Mouse (Mus musculus) MEL (cell line): ENCODE results near the gene Ncf2. TPM values are rescaled to one million over a fixed set of nuclear protein-coding genes. Genes with fewer than 3 reads are reported as not detected.

Experiments used
- DNase-seq: peaks from one replicate; pipeline ENCODE4 v3.0.0; 2011; ENCODE audit warnings: low read depth, low spot score
- H3K27ac ChIP-seq: 2 replicates; pipeline ENCODE4 v1.5.1; 2012; ENCODE audit warnings: low read depth, mild to moderate bottlenecking, control low read depth, low read length, moderate library complexity; ENCODE audit not compliant: control insufficient read depth
- H3K27me3 ChIP-seq, 2 experiments: fragments of 150-350 bp in 1 of 2; sonication (generic) in 1 of 2; 2 replicates each; pipeline ENCODE4 v1.6.1; 2012; ENCODE audit warnings: low read length in 2 of 2, mild to moderate bottlenecking in 2 of 2, improper control_type of control experiment in 1 of 2, moderate library complexity in 1 of 2; ENCODE audit not compliant: insufficient read depth in 2 of 2, control insufficient read depth in 1 of 2
- H3K36me3 ChIP-seq, 2 experiments: 2 replicates each; pipeline ENCODE4 v1.6.1; 2012 to 2014; ENCODE audit warnings: low read length in 2 of 2, improper control_type of control experiment in 1 of 2, inconsistent platforms in 1 of 2, mild to moderate bottlenecking in 1 of 2; ENCODE audit not compliant: insufficient read depth in 2 of 2, control insufficient read depth in 1 of 2
- H3K4me1 ChIP-seq, 2 experiments: fragments of 150-350 bp in 1 of 2; sonication (generic) in 1 of 2; 2 replicates each; pipeline ENCODE4 v1.6.1; 2012; ENCODE audit warnings: low read length in 2 of 2, improper control_type of control experiment in 1 of 2, mild to moderate bottlenecking in 1 of 2; ENCODE audit not compliant: insufficient read depth in 2 of 2, control insufficient read depth in 1 of 2
- H3K4me3 ChIP-seq, 2 experiments: fragments of 150-350 bp in 1 of 2; sonication (generic) in 1 of 2; 2 replicates each; pipeline ENCODE4 v1.5.1; 2012; ENCODE audit warnings: low read depth in 2 of 2, low read length in 2 of 2, mild to moderate bottlenecking in 2 of 2, moderate library complexity in 2 of 2, control low read depth in 1 of 2, improper control_type of control experiment in 1 of 2; ENCODE audit not compliant: control insufficient read depth in 1 of 2, insufficient read depth in 1 of 2
- H3K79me2 ChIP-seq: 2 replicates; pipeline ENCODE4 v1.6.1; 2012; ENCODE audit warnings: mild to moderate bottlenecking, low read length, moderate library complexity; ENCODE audit not compliant: control insufficient read depth, poor library complexity, insufficient read depth
- H3K9ac ChIP-seq: 2 replicates; pipeline ENCODE4 v1.6.1; 2012; ENCODE audit warnings: low read depth, mild to moderate bottlenecking, control low read depth, low read length, moderate library complexity; ENCODE audit not compliant: control insufficient read depth, poor library complexity, severe bottlenecking
- H3K9me3 ChIP-seq: fragments of 150-350 bp; sonication (generic); replicated peaks from 2 replicates; pipeline ENCODE4 v1.6.1; 2012; ENCODE audit warnings: mild to moderate bottlenecking, low read length, improper control_type of control experiment, moderate library complexity; ENCODE audit not compliant: insufficient read depth
- BHLHE40 ChIP-seq: IDR thresholded peaks from 2 replicates; pipeline ENCODE4 v1.6.1; 2012; ENCODE audit warnings: low read depth, mild to moderate bottlenecking, inconsistent platforms, low read length, improper control_type of control experiment, borderline replicate concordance
- CTCF ChIP-seq, 3 experiments: IDR thresholded peaks in 2 of 3; conservative IDR thresholded peaks in 1 of 3; 2 replicates each; pipeline ENCODE4 v1.5.1; 2011 to 2012; ENCODE audit warnings: low read length in 3 of 3, low read depth in 2 of 3, mild to moderate bottlenecking in 2 of 3, improper control_type of control experiment in 1 of 3, inconsistent platforms in 1 of 3, mixed read lengths in 1 of 3, moderate library complexity in 1 of 3; ENCODE audit not compliant: control insufficient read depth in 1 of 3, insufficient read depth in 1 of 3, poor library complexity in 1 of 3, severe bottlenecking in 1 of 3
- E2F4 ChIP-seq: IDR thresholded peaks from 2 replicates; pipeline ENCODE4 v1.6.1; 2011; ENCODE audit warnings: low read depth, low read length, improper control_type of control experiment, borderline replicate concordance
- ELF1 ChIP-seq: IDR thresholded peaks from 2 replicates; pipeline ENCODE4 v1.6.1; 2014; ENCODE audit warnings: low read depth, mild to moderate bottlenecking, inconsistent platforms, low read length, improper control_type of control experiment, moderate library complexity
- EP300 ChIP-seq, 2 experiments: IDR thresholded peaks; 2 replicates each; pipeline ENCODE4 v1.6.1; 2011; ENCODE audit warnings: improper control_type of control experiment in 2 of 2, low read length in 2 of 2, low read depth in 1 of 2, mild to moderate bottlenecking in 1 of 2
- ETS1 ChIP-seq: IDR thresholded peaks from 2 replicates; pipeline ENCODE4 v1.6.1; 2012; ENCODE audit warnings: low read depth, mild to moderate bottlenecking, inconsistent platforms, low read length, improper control_type of control experiment, moderate library complexity
- GABPA ChIP-seq: IDR thresholded peaks from 2 replicates; pipeline ENCODE4 v1.6.1; 2012; ENCODE audit warnings: low read depth, mild to moderate bottlenecking, inconsistent platforms, low read length, improper control_type of control experiment, moderate library complexity
- GATA1 ChIP-seq: IDR thresholded peaks from 2 replicates; pipeline ENCODE4 v1.6.1; 2011; ENCODE audit warnings: low read depth, low read length, improper control_type of control experiment
- HCFC1 ChIP-seq: IDR thresholded peaks from 2 replicates; pipeline ENCODE4 v1.6.1; 2012; ENCODE audit warnings: low read depth, mild to moderate bottlenecking, inconsistent platforms, low read length, improper control_type of control experiment, moderate library complexity
- JUND ChIP-seq: IDR thresholded peaks from 2 replicates; pipeline ENCODE4 v1.6.1; 2011; ENCODE audit warnings: low read depth, mild to moderate bottlenecking, improper control_type of control experiment, low read length
- KAT2A ChIP-seq: conservative IDR thresholded peaks from 2 replicates; pipeline ENCODE4 v1.6.1; 2012; ENCODE audit warnings: low read depth, low read length, improper control_type of control experiment, inconsistent platforms
- MAFK ChIP-seq: IDR thresholded peaks from 2 replicates; pipeline ENCODE4 v1.6.1; 2011; ENCODE audit warnings: low read depth, mild to moderate bottlenecking, low read length, improper control_type of control experiment, borderline replicate concordance
- MAZ ChIP-seq: IDR thresholded peaks from 2 replicates; pipeline ENCODE4 v1.6.1; 2012; ENCODE audit warnings: low read depth, mild to moderate bottlenecking, inconsistent platforms, low read length, improper control_type of control experiment
- MXI1 ChIP-seq: IDR thresholded peaks from 2 replicates; pipeline ENCODE4 v1.6.1; 2011; ENCODE audit warnings: mild to moderate bottlenecking, low read depth, low read length, improper control_type of control experiment
- NELFE ChIP-seq: IDR thresholded peaks from 2 replicates; pipeline ENCODE4 v1.6.1; 2011; ENCODE audit warnings: low read depth, low read length, improper control_type of control experiment
- POLR2A ChIP-seq, 2 experiments: IDR thresholded peaks; 2 replicates each; pipeline ENCODE4 v1.6.1; 2011 to 2012; ENCODE audit warnings: low read length in 2 of 2, mild to moderate bottlenecking in 2 of 2, control low read depth in 1 of 2, improper control_type of control experiment in 1 of 2, low read depth in 1 of 2, moderate library complexity in 1 of 2; ENCODE audit not compliant: control insufficient read depth in 1 of 2, insufficient read depth in 1 of 2, poor library complexity in 1 of 2
- POLR2AphosphoS2 ChIP-seq: IDR thresholded peaks from 2 replicates; pipeline ENCODE4 v1.6.1; 2011; ENCODE audit warnings: low read length, improper control_type of control experiment
- POLR2AphosphoS5 ChIP-seq: IDR thresholded peaks from 2 replicates; pipeline ENCODE4 v1.6.1; 2012; ENCODE audit warnings: low read depth, borderline replicate concordance, mild to moderate bottlenecking, inconsistent platforms, low read length, moderate library complexity, mixed read lengths
- RCOR1 ChIP-seq: IDR thresholded peaks from 2 replicates; pipeline ENCODE4 v1.6.1; 2012; ENCODE audit warnings: low read depth, mild to moderate bottlenecking, inconsistent platforms, low read length, improper control_type of control experiment
- SIN3A ChIP-seq: IDR thresholded peaks from 2 replicates; pipeline ENCODE4 v1.6.1; 2012; ENCODE audit warnings: low read length, improper control_type of control experiment, inconsistent platforms
- TCF12 ChIP-seq: IDR thresholded peaks from 2 replicates; pipeline ENCODE4 v1.6.1; 2014; ENCODE audit warnings: low read depth, mild to moderate bottlenecking, inconsistent platforms, low read length, improper control_type of control experiment, moderate library complexity
- USF1 ChIP-seq: IDR thresholded peaks from 2 replicates; pipeline ENCODE4 v1.6.1; 2014; ENCODE audit warnings: low read depth, mild to moderate bottlenecking, inconsistent platforms, low read length, improper control_type of control experiment, moderate library complexity
- USF2 ChIP-seq, 2 experiments: IDR thresholded peaks; 2 replicates each; pipeline ENCODE4 v1.6.1; 2011 to 2012; ENCODE audit warnings: improper control_type of control experiment in 2 of 2, low read length in 2 of 2, borderline replicate concordance in 1 of 2, inconsistent platforms in 1 of 2, low read depth in 1 of 2, mild to moderate bottlenecking in 1 of 2; ENCODE audit not compliant: insufficient read depth in 1 of 2
- ZNF384 ChIP-seq: IDR thresholded peaks from 2 replicates; pipeline ENCODE4 v1.6.1; 2012; ENCODE audit warnings: low read depth, mild to moderate bottlenecking, inconsistent platforms, low read length, improper control_type of control experiment
- polyA plus RNA-seq, 2 experiments: library from polyadenylated mRNA; stranded (reverse) in 1 of 2; unstranded in 1 of 2; fragments of >175 nt in 1 of 2; fragments of >200 nt in 1 of 2; gene quantifications; 2 replicates each; pipeline versions ENCODE4 v1.2.1 to v1.2.4; 2012; ENCODE audit warnings: low replicate concordance in 2 of 2, low read depth in 1 of 2; ENCODE audit not compliant: insufficient read length in 2 of 2, insufficient read depth in 1 of 2, missing spikeins in 1 of 2
- total RNA-seq: library from RNA; depleted of rRNA; stranded (reverse); fragments of 300-350 nt; gene quantifications from 2 replicates; pipeline ENCODE4 v1.2.3, GENCODE M21; 2012

The Ncf2 gene
- total and polyA plus RNA-seq, 3 experiments: 41.8 to 49.2 TPM; not detected in 1

DNA sequence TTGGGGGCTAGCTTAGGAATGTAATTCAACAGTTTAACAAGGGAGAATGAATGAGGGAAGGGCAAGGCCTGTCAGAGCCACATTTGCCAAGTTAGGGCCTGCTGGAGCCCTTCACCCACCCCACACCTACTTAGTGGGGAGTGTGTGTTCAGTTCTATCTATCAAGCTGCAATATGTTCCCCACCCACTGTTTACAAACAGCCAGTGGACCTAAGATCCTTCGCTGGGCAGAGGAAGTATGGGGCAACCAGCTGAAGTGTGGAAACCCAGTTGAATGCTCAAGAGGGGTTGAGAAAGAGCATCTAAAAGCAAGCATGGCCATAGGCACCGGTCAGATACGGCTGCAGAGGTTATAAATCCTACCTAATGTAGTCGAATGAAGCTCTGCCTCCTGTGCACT lies 13.0 kb upstream of the Ncf2 start:
- Histone ChIP-seq H3K79me2 (no peaks in the 10 kb centered on the region), H3K27me3 (no peaks in the 10 kb centered on the region), H3K9ac (no peak overlapping the region), H3K4me1 (peaks cover 0 to 11% of the 10 kb centered on the region in 2 experiments; a peak in 2 of 4 replicates), H3K4me3 (no peak overlapping the region), H3K9me3 (no peaks in the 10 kb centered on the region), H3K36me3 (0 out of 4 replicates have a peak, but pooled peaks cover 0 to 2% of the 10 kb centered on the region in 2 experiments), H3K27ac (no peak overlapping the region)
- DNase-seq: no peak
- TF ChIP-seq TCF12: no peak
- no peak for TF ChIP-seq ZNF384
- no peak for TF ChIP-seq ETS1
- TF ChIP-seq JUND: no peak
- TF ChIP-seq MAZ: no peak
- TF ChIP-seq MXI1: no peak
- no peak for TF ChIP-seq ELF1

DNA sequence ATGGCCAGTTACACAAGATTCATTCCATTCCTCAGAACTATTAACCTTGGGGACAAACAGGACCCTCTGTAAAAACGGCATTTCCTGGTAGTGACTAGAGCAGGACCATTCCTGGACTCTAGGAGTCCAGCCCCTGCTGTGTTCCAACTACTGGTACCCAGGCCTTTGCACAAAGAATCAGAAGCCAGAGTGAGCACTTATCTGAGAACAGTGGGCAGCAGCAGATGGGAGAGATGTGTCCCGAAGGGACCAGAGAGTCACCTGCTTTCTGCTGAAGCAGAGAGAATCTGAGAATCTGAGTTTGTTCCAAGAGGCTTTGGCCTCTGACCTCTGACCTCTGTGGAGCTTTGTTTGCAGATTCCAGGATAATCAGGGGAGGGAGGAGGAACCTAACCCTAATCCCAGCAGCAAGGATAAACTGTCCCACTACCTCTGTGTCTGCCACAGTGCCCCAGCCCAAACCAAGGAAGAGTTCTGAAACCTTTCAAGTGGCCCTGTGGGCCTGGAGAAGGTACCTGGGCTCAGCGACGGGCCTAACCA lies 11.8 kb upstream of the Ncf2 start:
- Histone ChIP-seq H3K4me1 (peaks cover 0 to 11% of the 10 kb centered on the region in 2 experiments; a peak in 2 of 4 replicates), H3K27ac (no peak overlapping the region), H3K27me3 (no peaks in the 10 kb centered on the region), H3K36me3 (0 out of 4 replicates have a peak, but pooled peaks cover 0 to 2% of the 10 kb centered on the region in 2 experiments), H3K9ac (no peak overlapping the region), H3K9me3 (no peaks in the 10 kb centered on the region), H3K4me3 (no peak overlapping the region), H3K79me2 (no peaks in the 10 kb centered on the region)
- TF ChIP-seq MXI1 (no peak), CTCF (IDR thresholded peaks at IDR 0.05 in 2 of 3, conservative IDR thresholded peaks at IDR 0.05 in 1 of 3; ENCODE audit: control insufficient read depth in 1 of 3, insufficient read depth in 1 of 3, low read depth in 2 of 3, low read length in 3 of 3, poor library complexity in 1 of 3, severe bottlenecking in 1 of 3) (no peak), SIN3A (no peak), EP300 (IDR thresholded peaks at IDR 0.05; ENCODE audit: low read depth in 1 of 2, low read length in 2 of 2) (no peak), POLR2AphosphoS2 (no peak), USF2 (IDR thresholded peaks at IDR 0.05; ENCODE audit: borderline replicate concordance in 1 of 2, insufficient read depth in 1 of 2, low read depth in 1 of 2, low read length in 2 of 2) (no peak), NELFE (no peak), HCFC1 (no peak), GATA1 (no peak), POLR2A (IDR thresholded peaks at IDR 0.05; ENCODE audit: control insufficient read depth in 1 of 2, insufficient read depth in 1 of 2, low read depth in 1 of 2, low read length in 2 of 2, poor library complexity in 1 of 2) (no peak), BHLHE40 (no peak), MAFK (no peak), GABPA (no peak), POLR2AphosphoS5 (no peak), USF1 (no peak), MAZ (no peak), E2F4 (no peak), ETS1 (no peak), RCOR1 (no peak), KAT2A (no peak)
- DNase-seq: no peak
